Mouse (Mus musculus): Measurements from ENCODE around the gene Chil1. TPM values are rescaled to one million over a fixed set of nuclear protein-coding genes. Genes with fewer than 3 reads are reported as not detected.
A peak's percentile ranks its signal among the peaks of the same experiment; 100 is the strongest.

Gene Chil1
- polyA plus RNA-seq (2015; fragmentation: Nextera tagmentation; extraction: Ambion mirVana) = 2.8 and 3.2 TPM in 2 replicates

DNA sequence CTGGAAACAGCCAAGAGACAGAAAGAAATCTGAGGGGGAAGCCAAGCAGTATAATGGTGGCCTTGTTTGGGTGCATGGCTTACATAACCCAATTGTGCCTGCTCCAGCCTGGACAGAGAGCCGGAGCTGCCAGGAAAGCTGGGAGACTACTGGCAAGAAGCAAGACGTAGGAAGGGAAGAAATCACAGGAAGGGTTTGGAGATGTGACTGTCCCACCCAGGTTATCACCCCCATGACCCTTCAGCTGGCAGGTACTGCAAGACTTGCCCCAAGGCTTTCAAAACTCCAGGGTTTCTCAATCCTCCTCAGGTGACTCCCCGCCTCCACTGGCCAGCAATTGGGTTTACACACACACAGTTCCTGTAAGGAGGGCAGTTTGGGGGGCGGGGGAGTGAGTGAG is at the start of gene Chil1:
TSS of gene Chil1 (plus strand) at position 152 of the 400 bp plus-strand sequence.
- no peak for ATAC-seq (ENCODE audit: low FRiP score)
- Histone ChIP-seq H3K4me1 (replicated peaks) (0 out of 2 replicates have a peak, but pooled peaks cover 2% of the 10 kb centered on the region), H3K4me3 (no peak within 1 kb of the TSS), H3K4me2 (no peak within 1 kb of the TSS), H3K36me3 (no peaks in the 10 kb centered on the region), H3K27ac (no peak within 1 kb of the TSS), H3K9ac (no peak within 1 kb of the TSS), H3K9me3 (no peaks in the 10 kb centered on the region), H3K27me3 (0 out of 2 replicates have a peak, but pooled peaks cover 4% of the 10 kb centered on the region)
- 54% methylated on average over 4 of the region's 4 CpGs for WGBS

DNA sequence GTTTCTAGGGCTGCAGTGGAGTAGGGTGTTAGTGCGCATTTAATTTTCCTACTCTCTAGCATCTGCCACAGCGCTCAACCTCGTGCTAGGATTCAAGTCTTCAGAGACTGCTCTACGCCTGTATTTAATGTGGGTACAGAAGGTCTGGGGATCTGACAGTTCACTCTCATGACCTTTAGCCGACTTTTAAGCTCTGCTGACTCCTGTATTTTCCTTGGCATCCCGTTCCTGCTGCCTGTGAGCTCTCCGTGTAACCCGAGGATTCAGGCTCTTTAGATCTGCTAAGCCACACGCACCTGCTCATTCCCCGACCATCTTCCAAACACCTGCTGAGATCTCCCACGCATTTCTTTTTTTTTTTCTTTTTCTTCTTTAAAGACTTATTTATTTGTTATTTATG is 48.7 kb upstream of the Chil1 start:
- H3K27me3 ChIP-seq = no peaks in the 10 kb centered on the region
- WGBS = 65% methylated on average over 11 of the region's 11 CpGs

DNA sequence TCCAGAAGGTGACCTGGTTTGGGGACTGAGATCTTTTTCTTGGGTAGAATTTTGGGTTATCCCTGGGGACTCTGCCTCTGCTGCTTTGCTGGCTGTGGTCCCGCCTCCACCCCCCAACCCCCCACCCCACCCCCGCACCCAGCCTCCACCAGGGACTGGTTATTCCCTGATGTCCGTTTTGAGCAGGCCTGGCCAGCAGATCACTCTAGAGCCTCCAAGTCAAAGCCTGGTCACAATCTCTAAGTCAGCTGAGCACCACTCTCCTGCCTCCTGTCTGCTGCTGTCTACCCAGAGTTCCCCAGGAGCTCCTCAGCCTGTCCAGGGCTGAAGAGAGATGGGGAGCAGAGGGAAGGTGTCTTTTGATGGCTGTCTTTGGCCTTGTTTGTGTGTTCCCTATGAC is 45.6 kb upstream of the Chil1 start:
- Histone ChIP-seq H3K4me2 (no peak overlapping the region), H3K4me3 (no peak overlapping the region), H3K9ac (no peak overlapping the region), H3K4me1 (replicated peaks) (peaks cover 1% of the 10 kb centered on the region; the same call in 1 of the 2 replicates), H3K9me3 (no peaks in the 10 kb centered on the region), H3K36me3 (no peaks in the 10 kb centered on the region), H3K27me3 (0 out of 2 replicates have a peak, but pooled peaks cover 3% of the 10 kb centered on the region), H3K27ac (no peak overlapping the region)
- 64% methylated on average over 3 of the region's 3 CpGs for WGBS
- ATAC-seq (ENCODE audit: low FRiP score) = no peak

More for the DNA sequence above, 48.7 kb upstream of the Chil1 start:
- Histone ChIP-seq H3K9ac (no peak overlapping the region), H3K4me2 (no peak overlapping the region), H3K36me3 (no peaks in the 10 kb centered on the region), H3K4me3 (no peak overlapping the region), H3K9me3 (no peaks in the 10 kb centered on the region), H3K4me1 (replicated peaks) (no peaks in the 10 kb centered on the region), H3K27ac (no peak overlapping the region)
- ATAC-seq (ENCODE audit: low FRiP score) = no peak

DNA sequence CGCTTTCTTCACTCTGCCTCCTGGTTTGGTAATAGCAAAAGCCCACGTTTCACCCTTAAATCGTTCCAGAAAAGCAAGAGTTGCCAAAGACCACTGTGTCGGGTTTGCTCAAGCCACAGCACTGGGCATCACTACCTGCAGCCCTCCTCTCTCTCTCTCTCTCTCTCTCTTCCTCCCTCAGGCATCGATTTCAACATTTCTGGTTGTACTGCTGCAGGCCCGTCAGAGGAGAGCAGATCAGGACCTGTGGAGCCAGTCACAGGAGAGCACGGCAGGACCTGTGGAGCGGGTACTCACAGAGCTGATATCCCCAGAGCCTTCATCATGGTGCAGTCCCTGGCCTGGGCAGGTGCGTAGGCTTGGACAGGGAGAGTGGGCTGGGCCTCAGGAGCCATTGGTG is 43.6 kb upstream of the Chil1 start:
- Histone ChIP-seq H3K9me3 (no peaks in the 10 kb centered on the region), H3K9ac (no peak overlapping the region), H3K4me1 (replicated peaks) (peaks cover 22% of the 10 kb centered on the region), H3K27me3 (0 out of 2 replicates have a peak, but pooled peaks cover 3% of the 10 kb centered on the region), H3K4me3 (no peak overlapping the region), H3K4me2 (no peak overlapping the region), H3K27ac (no peak overlapping the region), H3K36me3 (no peaks in the 10 kb centered on the region)
- no peak for ATAC-seq (ENCODE audit: low FRiP score)
- WGBS = 93% methylated on average over 9 of the region's 9 CpGs

DNA sequence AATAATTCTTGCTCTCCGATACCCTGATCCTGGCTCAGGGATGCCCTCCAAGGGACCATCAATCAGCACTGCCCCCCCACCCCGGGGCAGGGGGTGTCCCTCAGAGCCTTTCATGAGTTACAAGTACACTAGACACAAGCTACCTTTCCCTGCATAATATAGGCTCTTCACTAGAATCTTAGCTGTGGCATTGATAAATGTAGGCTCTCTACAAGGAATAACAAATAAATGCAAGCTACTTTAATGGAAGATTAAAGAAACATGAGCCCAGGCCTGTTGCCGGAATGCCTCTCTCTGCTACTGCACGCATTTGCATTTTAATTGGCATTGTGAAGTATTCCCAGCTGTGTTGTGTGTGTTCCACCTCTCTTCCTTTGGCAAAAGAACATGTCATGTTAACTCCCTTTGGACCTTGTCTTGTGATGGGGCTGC is 39.6 kb upstream of the Chil1 start:
- H3K4me2 ChIP-seq = no peak overlapping the region
- peak overlapping the region; percentile 82 for H3K27ac ChIP-seq
- no peak overlapping the region for H3K9ac ChIP-seq
- H3K27me3 ChIP-seq = 0 out of 2 replicates have a peak, but pooled peaks cover 6% of the 10 kb centered on the region
- no peak overlapping the region for H3K4me3 ChIP-seq
- H3K36me3 ChIP-seq = no peaks in the 10 kb centered on the region
- peak; percentile 69 for ATAC-seq (ENCODE audit: low FRiP score)
- no peaks in the 10 kb centered on the region for H3K9me3 ChIP-seq
- 18% methylated on average over 4 of the region's 4 CpGs for WGBS
- H3K4me1 ChIP-seq (replicated peaks) = peaks cover 27% of the 10 kb centered on the region

DNA sequence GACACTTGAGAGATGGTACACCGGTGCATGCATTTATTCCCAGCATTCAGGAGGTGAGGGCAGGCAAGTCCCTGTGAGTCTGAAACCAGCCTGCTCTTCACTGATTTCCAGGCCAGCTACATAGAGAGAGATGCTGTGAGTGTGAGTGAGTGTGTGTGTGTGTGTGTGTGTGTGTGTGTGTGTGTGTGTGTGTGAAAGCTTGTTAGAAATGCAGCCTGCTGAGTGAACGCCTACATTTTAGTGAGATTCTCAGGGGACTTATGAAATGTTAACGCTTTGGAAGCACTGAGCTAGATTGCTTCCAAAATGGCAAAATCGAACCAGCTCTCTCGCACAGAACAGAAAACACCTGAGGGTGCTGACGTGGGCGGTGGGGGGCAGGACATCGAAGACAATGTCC is 35.9 kb upstream of the Chil1 start:
- Histone ChIP-seq H3K9ac (no peak overlapping the region), H3K4me1 (replicated peaks) (peaks cover 27% of the 10 kb centered on the region), H3K27me3 (0 out of 2 replicates have a peak, but pooled peaks cover 3% of the 10 kb centered on the region), H3K9me3 (no peaks in the 10 kb centered on the region), H3K4me2 (no peak overlapping the region), H3K4me3 (no peak overlapping the region), H3K27ac (no peak overlapping the region), H3K36me3 (no peaks in the 10 kb centered on the region)
- WGBS = 81% methylated on average over 8 of the region's 8 CpGs
- ATAC-seq (ENCODE audit: low FRiP score) = no peak

DNA sequence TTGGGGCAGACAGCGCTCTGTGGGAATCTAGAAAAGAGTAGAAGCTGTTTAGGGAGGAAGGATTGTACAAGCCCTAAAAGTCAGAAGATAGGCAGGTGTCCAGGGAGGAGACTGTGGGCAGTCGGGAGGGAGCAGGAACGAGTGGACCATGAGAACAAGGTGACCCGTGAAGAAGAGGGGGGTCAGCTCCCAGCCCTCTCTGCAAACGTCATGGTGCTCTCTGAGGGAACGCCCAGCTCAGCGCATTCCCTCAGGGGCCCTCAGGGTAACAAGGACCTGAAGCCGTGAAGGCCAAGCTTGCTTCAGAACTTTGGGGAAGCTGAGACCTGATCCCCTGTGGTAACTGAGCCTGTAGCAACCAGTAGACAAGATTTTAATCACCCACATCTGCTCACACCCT is 31.9 kb upstream of the Chil1 start:
- Histone ChIP-seq H3K4me3 (no peak overlapping the region), H3K9ac (no peak overlapping the region), H3K27ac (no peak overlapping the region), H3K9me3 (no peaks in the 10 kb centered on the region), H3K4me1 (replicated peaks) (0 out of 2 replicates have a peak, but pooled peaks cover 2% of the 10 kb centered on the region), H3K27me3 (no peaks in the 10 kb centered on the region), H3K36me3 (no peaks in the 10 kb centered on the region), H3K4me2 (no peak overlapping the region)
- 66% methylated on average over 8 of the region's 8 CpGs for WGBS
- ATAC-seq (ENCODE audit: low FRiP score) = no peak

DNA sequence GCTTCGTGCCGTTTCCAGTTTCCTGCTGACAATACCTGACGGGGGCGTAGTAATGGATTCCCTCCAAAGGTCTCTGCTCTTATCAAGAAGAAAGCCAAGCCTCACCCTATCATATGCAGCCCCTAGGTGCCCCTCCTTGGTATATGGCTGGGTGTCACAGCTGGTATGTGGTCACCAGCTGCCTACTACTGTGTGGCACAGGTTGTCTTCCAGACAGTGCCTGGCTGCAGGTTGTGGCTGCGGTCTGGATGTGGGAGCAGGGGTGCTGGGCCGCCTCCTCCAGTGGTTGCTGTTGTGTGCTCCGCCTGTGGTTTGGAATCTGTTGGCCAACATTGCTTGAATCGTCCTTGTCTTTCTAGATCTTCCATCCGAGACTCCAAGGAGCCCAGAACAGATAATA is 31.2 kb upstream of the Chil1 start:
- no peaks in the 10 kb centered on the region for H3K36me3 ChIP-seq

DNA sequence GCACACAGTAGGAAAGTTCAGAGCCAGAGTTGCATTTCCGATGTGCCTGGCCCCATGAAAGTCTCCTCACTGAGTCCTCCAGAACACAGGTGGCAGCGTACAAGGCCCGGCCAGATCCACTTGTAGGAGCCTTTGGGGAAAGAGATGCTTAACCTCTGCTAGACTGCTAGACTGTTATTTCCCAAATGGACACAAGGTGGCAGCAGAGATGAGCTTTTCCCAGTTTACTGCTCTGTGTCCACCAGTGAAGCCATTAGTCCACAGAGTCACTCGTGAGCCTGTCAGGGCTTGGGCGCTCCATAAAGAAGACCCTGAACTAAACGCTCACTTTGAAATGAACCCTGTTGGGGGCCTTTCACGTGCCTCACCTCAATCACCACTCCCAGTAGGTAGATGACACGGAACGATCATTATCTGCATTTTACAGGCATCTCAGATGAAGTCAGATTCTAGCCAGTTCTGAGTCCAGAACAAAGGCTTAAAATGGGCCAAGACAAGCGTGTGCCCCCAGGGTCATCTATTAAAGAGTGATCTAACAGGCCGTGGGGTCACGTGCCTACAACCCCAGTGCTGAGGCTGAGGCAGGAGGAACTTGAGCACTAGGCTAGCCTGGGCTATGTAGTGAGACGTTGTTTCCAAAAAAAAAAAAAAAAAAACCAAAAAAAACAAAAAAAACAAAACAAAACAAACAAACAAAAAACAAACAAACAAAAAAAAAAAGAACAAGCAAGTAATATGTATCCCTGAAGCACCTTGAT is 30.1 kb upstream of the Chil1 start:
- H3K4me2 ChIP-seq = no peak overlapping the region
- no peak overlapping the region for H3K9ac ChIP-seq
- H3K4me3 ChIP-seq = no peak overlapping the region
- ATAC-seq (ENCODE audit: low FRiP score) = peak; percentile 77
- no peaks in the 10 kb centered on the region for H3K36me3 ChIP-seq
- no peaks in the 10 kb centered on the region for H3K27me3 ChIP-seq
- H3K9me3 ChIP-seq = no peaks in the 10 kb centered on the region
- WGBS = 37% methylated on average over 13 of the region's 13 CpGs
- 0 out of 2 replicates have a peak, but pooled peaks cover 2% of the 10 kb centered on the region for H3K4me1 ChIP-seq (replicated peaks)
- no peak overlapping the region for H3K27ac ChIP-seq

More for the DNA sequence above, 31.2 kb upstream of the Chil1 start:
- Histone ChIP-seq H3K9ac (no peak overlapping the region), H3K4me1 (replicated peaks) (0 out of 2 replicates have a peak, but pooled peaks cover 2% of the 10 kb centered on the region), H3K27me3 (no peaks in the 10 kb centered on the region), H3K27ac (no peak overlapping the region), H3K4me2 (no peak overlapping the region), H3K4me3 (no peak overlapping the region), H3K9me3 (no peaks in the 10 kb centered on the region)
- 93% methylated on average over 9 of the region's 9 CpGs for whole genome bisulfite sequencing
- 0 out of 2 replicates have a peak, but pooled peaks have one; percentile 51 for ATAC-seq (ENCODE audit: low FRiP score)

DNA sequence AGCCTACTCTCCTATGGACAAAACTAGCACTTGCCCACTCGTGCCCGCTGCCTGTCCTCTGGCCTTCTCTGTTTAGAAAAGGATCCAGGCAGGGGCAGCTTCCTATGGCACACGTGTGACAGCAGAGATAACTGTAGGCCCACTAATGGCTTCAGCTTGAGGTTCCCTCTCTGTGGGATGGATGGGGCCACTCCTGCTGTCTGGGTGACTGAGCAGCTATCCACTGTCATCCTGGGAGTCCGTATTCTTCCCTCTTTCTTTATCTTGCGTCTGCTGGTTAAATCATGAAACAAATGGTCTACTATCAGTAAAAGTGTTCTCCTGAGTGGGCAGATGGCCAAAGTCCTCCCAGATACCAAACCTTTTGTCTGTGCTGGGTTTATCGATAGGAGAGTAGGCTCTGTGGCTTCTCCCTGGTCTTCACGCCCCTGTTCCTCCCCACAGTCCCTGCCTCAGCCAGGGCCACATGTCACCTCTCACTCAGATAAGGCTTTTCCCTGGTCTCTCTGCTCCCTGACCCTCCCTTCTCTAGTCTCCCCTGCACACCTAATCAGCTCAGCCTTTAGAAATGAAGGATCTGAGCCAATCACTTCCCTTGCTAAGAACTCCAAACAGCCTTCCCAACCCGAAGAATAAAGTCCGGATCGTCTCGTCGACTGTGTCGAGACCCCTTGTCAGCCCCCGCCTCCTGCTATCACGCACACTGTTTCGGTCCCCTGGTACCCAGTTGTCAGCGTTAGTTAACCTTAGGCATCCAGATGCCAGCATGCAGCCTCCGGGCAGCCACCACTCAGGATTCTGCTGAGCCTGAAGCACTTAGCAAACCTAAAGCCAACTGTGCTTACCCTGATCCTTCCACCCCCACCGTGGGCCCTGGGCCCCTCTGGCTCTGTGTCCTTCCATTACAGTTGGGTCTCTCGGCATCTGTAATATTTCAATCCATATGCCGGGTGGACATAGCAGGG is 29.1 kb upstream of the Chil1 start:
- Histone ChIP-seq H3K4me2 (no peak overlapping the region), H3K4me1 (replicated peaks) (0 out of 2 replicates have a peak, but pooled peaks cover 2% of the 10 kb centered on the region), H3K4me3 (no peak overlapping the region), H3K27me3 (no peaks in the 10 kb centered on the region), H3K9ac (no peak overlapping the region), H3K9me3 (no peaks in the 10 kb centered on the region), H3K36me3 (no peaks in the 10 kb centered on the region), H3K27ac (no peak overlapping the region)
- 79% methylated on average over 21 of the region's 21 CpGs for WGBS
- ATAC-seq (ENCODE audit: low FRiP score) = no peak

DNA sequence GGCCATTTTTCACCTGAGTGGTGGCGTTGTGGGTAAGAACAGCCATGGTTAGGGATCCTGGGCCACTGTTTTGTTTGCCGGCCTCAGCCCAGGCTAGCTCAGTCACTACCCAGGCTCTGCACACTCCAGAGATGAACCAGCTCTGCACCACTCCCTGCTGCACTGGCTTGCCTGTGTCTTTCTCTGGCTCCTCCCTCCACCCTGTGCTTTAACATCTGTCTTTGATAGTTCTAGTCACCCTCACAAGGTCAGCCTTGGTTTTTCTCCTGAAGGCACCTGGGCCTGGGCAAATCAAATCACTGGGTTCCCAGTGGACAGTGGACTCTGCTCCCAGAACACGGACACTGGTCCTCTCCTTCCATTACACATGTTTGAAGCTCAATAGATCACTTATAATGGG is 27.9 kb upstream of the Chil1 start:
- no peak overlapping the region for H3K4me3 ChIP-seq
- 86% methylated on average over 3 of the region's 3 CpGs for WGBS

DNA sequence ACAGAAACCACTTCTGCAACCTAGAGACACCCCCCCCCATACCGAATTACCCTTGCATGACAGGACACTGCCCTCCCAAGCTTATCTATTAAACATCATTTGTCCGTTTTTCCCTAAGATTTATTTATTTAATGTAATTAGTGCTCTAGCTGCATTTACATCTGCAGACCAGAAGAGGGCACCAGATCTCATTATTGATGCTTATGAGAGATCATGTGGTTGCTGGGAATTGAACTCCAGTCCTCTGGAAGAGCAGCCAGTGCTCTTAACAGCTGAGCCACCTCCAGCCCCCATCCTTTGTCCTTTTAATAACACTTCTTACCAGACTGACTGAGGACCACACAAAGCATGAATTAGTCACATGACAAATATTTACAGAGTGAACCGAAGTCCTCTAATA is 27.3 kb upstream of the Chil1 start:
- WGBS = 63% methylated on average over 3 of the region's 3 CpGs
- no peak for ATAC-seq (ENCODE audit: low FRiP score)

More for the DNA sequence above, 27.9 kb upstream of the Chil1 start:
- Histone ChIP-seq H3K4me2 (no peak overlapping the region), H3K4me1 (replicated peaks) (0 out of 2 replicates have a peak, but pooled peaks cover 2% of the 10 kb centered on the region), H3K9me3 (no peaks in the 10 kb centered on the region), H3K36me3 (no peaks in the 10 kb centered on the region), H3K9ac (no peak overlapping the region), H3K27me3 (no peaks in the 10 kb centered on the region), H3K27ac (no peak overlapping the region)
- no peak for ATAC-seq (ENCODE audit: low FRiP score)

More for the DNA sequence above, 27.3 kb upstream of the Chil1 start:
- no peak overlapping the region for H3K27ac ChIP-seq
- H3K27me3 ChIP-seq = no peaks in the 10 kb centered on the region
- 0 out of 2 replicates have a peak, but pooled peaks cover 2% of the 10 kb centered on the region for H3K4me1 ChIP-seq (replicated peaks)
- no peaks in the 10 kb centered on the region for H3K36me3 ChIP-seq
- no peaks in the 10 kb centered on the region for H3K9me3 ChIP-seq
- H3K4me3 ChIP-seq = no peak overlapping the region
- H3K4me2 ChIP-seq = no peak overlapping the region
- no peak overlapping the region for H3K9ac ChIP-seq

All from hindbrain, embryonic 13.5 days (tissue).